Comparison of ENCODE assay signal across 9 mouse cellular contexts in the genomic region with DNA sequence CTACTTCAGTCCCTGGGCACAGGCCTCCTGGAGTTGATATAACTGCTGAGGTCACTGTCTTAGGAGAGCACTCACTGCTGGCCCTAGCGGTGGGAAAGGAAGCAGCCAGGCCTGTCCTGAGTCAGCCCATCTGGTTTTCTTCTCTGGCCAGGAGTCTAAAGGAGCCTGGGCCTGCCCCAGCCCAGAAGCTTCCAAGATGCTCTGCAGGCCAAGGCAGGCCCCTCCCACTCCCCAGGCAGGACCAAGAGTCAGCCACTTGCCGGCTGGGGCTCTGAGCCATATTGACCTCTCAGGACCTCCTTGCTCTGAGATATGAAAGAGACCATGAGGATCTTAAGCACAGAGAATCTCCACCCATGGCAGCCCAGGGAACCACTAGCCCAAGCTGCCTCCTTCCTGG.
A peak's percentile ranks its signal among the peaks of the same experiment; 100 is the strongest.
DNase-seq lines count a peak whose midpoint lies in the region; ATAC-seq lines count a peak whose summit lies in the region.
"Had no signal": no experiment of that assay in that cellular context is flagged by ENCODE, and none has a peak within 500 bp of the region (broad histone marks: within the 10 kb centered on the region; RNA-seq: fewer than 3 reads in every experiment).

No protein-coding gene starts in this region.

- peak; percentile 45; the same call in 1 of the 2 replicates for ATAC-seq in limb, embryonic 13.5 days (ENCODE audit: low FRiP score, low read depth)
- ATAC-seq in intestine, embryonic 16.5 days = peak; percentile 71
- ATAC-seq in neural tube, embryonic 15.5 days (ENCODE audit: low FRiP score) = no peak
- no peak for ATAC-seq in erythroid progenitor cell, adult 5-6 weeks (replicated peaks; ENCODE audit: low FRiP score, poor library complexity, severe bottlenecking)

- no peaks in the 10 kb centered on the region for H3K36me3 ChIP-seq in limb, embryonic 13.5 days
- no peaks in the 10 kb centered on the region for H3K36me3 ChIP-seq in limb, embryonic 10.5 days
- H3K36me3 ChIP-seq in intestine, embryonic 16.5 days (ENCODE audit: control insufficient read depth, insufficient read depth, low read length) = no peaks in the 10 kb centered on the region
- no peaks in the 10 kb centered on the region for H3K36me3 ChIP-seq in neural tube, embryonic 15.5 days

- peaks cover 15% of the 10 kb centered on the region for H3K4me1 ChIP-seq in limb, embryonic 13.5 days
- peaks cover 20% of the 10 kb centered on the region for H3K4me1 ChIP-seq in limb, embryonic 10.5 days
- H3K4me1 ChIP-seq in intestine, embryonic 16.5 days (ENCODE audit: control insufficient read depth, insufficient read depth, low read length) = peaks cover 19% of the 10 kb centered on the region
- peaks cover 13% of the 10 kb centered on the region for H3K4me1 ChIP-seq in neural tube, embryonic 15.5 days

- H3K27me3 ChIP-seq in limb, embryonic 13.5 days = no peaks in the 10 kb centered on the region
- peaks cover 14% of the 10 kb centered on the region for H3K27me3 ChIP-seq in limb, embryonic 10.5 days (ENCODE audit: low read depth, poor library complexity, severe bottlenecking)
- no peaks in the 10 kb centered on the region for H3K27me3 ChIP-seq in intestine, embryonic 16.5 days (replicated peaks; ENCODE audit: control insufficient read depth, insufficient read depth, low read length)
- 0 out of 2 replicates have a peak, but pooled peaks cover 6% of the 10 kb centered on the region for H3K27me3 ChIP-seq in neural tube, embryonic 15.5 days (replicated peaks)

- intact Hi-C loops in left cerebral cortex, postnatal 36 days (cut with DNase I) = no loop called here

- 22% methylated on average over 2 of the region's 2 CpGs for WGBS in limb, embryonic 13.5 days
- WGBS in limb, embryonic 10.5 days = 38% methylated on average over 2 of the region's 2 CpGs
- WGBS in intestine, embryonic 16.5 days = 24% methylated on average over 2 of the region's 2 CpGs
- WGBS in neural tube, embryonic 15.5 days = 65% methylated on average over 2 of the region's 2 CpGs

- no peak overlapping the region for H3K4me2 ChIP-seq in limb, embryonic 13.5 days (replicated peaks)
- H3K4me2 ChIP-seq in intestine, embryonic 16.5 days (ENCODE audit: low read depth, low read length) = no peak overlapping the region
- no peak overlapping the region for H3K4me2 ChIP-seq in neural tube, embryonic 15.5 days

- no peaks in the 10 kb centered on the region for H3K9me3 ChIP-seq in limb, embryonic 13.5 days
- H3K9me3 ChIP-seq in limb, embryonic 10.5 days (replicated peaks) = no peaks in the 10 kb centered on the region
- no peaks in the 10 kb centered on the region for H3K9me3 ChIP-seq in intestine, embryonic 16.5 days (ENCODE audit: control insufficient read depth, low read length)
- no peaks in the 10 kb centered on the region for H3K9me3 ChIP-seq in neural tube, embryonic 15.5 days (replicated peaks)

- H3K9ac ChIP-seq in limb, embryonic 13.5 days = no peak overlapping the region
- no peak overlapping the region for H3K9ac ChIP-seq in intestine, embryonic 16.5 days (ENCODE audit: low read depth, low read length)
- H3K9ac ChIP-seq in neural tube, embryonic 15.5 days (replicated peaks) = no peak overlapping the region

- no peak overlapping the region for H3K4me3 ChIP-seq in limb, embryonic 13.5 days
- H3K4me3 ChIP-seq in limb, embryonic 10.5 days = no peak overlapping the region
- H3K4me3 ChIP-seq in intestine, embryonic 16.5 days (ENCODE audit: low read length) = no peak overlapping the region
- H3K4me3 ChIP-seq in neural tube, embryonic 15.5 days (replicated peaks) = no peak overlapping the region
- H3K4me3 ChIP-seq: erythroblast, embryonic 14.5 days had no signal

- no peak overlapping the region for H3K27ac ChIP-seq in limb, embryonic 13.5 days
- no peak overlapping the region for H3K27ac ChIP-seq in limb, embryonic 10.5 days
- H3K27ac ChIP-seq in intestine, embryonic 16.5 days (ENCODE audit: low read length) = peak overlapping the region; percentile 51
- no peak overlapping the region for H3K27ac ChIP-seq in neural tube, embryonic 15.5 days (replicated peaks)

- no peak for DNase-seq in limb, embryonic 10.5 days (ENCODE audit: low spot score)
- peak; percentile 72 for DNase-seq in gastrocnemius, postnatal 10 days
- peak; percentile 91 for DNase-seq in skeletal muscle tissue, adult 2 months (ENCODE audit: low read depth, low spot score)
- no peak for DNase-seq in left cerebral cortex, postnatal 36 days (ENCODE audit: low spot score in 2 of 2)

Comparison
In these comparisons a context has a peak if more than half of its experiments do, and no peak if none do; other contexts are left out.
1. ATAC-seq: peak in limb, embryonic 13.5 days (single experiment) and intestine, embryonic 16.5 days (single experiment); none in neural tube, embryonic 15.5 days (single experiment) and erythroid progenitor cell, adult 5-6 weeks (single experiment).
2. DNase-seq: peak in gastrocnemius, postnatal 10 days (single experiment) and skeletal muscle tissue, adult 2 months (single experiment); none in limb, embryonic 10.5 days (single experiment) and left cerebral cortex, postnatal 36 days (0 of 2).